Mouse (Mus musculus): Measurements from ENCODE around the gene Neu2. TPM values are rescaled to one million over a fixed set of nuclear protein-coding genes. Genes with fewer than 3 reads are reported as not detected.

Neu2 gene
- polyA plus RNA-seq (2017; shearing (Covaris generic)) = not detected

DNA sequence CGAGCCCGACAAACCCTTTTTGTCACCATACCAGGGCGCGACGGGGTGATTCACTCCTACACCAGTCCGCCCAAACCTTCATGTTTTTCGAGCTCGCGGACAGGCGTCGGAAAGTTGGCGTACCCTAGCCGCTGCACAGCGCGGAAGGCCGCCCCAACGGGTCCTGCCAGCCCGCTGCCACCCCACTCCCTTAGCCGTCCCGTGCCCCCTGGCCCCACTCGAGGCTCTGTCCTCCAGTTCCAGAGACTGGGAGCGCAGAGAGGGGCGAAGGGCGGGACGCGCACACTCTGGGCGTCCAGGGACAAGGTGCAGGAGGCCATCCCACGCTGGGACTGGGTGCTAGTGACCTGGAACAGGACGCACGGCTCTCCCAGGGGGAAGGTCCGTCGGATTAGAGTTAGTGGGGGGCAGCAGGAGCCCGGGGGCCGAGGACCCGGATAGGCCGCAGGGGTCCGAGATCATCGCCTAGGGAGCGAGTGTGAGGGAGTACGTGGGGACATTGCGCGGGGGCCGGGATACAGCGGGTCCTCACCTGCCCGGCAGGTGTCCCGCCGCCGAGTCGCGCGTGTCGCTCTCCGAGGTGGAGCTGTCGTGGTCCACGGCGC, at the start of gene Neu2:
Gene Neu2 (plus strand): TSS at position 329 of the 605 bp plus-strand sequence.

DNA sequence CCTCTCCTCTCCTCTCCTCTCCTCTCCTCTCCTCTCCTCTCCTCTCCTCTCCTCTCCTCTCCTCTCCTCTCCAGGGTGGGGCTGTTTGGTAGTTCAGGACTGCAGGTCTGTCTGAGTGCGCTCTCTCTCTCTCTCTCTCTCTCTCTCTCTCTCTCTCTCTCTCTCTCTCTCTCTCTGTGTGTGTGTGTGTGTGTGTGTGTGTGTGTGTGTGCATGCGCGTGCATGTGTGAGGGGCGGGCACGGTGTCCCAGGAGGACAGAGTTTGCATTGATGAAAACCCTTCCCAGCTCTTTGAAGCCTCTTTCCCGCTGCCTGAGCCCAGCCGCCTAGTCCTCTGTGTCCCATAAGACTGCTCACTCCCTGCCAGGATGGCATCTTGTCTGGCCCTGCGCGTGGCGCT, 39.7 kb upstream of the Neu2 start, which contains the start of gene Snorc:
Gene Snorc (plus strand): TSS at position 301 of the 400 bp plus-strand sequence.

DNA sequence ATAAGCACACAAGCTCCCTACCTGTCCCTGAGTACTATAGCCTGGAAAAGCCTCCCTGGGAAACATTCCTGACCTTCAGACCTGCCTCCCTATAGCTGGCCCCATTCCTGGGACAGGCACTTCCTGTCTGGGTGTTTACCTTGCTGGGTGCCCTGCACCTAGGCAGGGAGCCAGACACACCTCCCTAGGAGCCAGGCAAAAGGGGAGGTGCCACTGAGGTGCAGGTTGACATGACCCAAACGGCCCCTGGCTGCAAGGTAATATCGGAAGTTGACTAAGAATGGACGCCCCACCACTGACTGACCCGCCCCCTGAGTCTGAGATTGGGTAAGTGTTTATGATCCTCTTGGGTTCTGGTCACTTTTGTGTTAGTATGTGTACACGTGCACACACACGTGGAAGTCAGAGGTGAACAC, 64.1 kb downstream of the Neu2 start, which contains the start of gene Ngef:
Gene Ngef (minus strand): TSS at position 71 of the 416 bp plus-strand sequence.

DNA sequence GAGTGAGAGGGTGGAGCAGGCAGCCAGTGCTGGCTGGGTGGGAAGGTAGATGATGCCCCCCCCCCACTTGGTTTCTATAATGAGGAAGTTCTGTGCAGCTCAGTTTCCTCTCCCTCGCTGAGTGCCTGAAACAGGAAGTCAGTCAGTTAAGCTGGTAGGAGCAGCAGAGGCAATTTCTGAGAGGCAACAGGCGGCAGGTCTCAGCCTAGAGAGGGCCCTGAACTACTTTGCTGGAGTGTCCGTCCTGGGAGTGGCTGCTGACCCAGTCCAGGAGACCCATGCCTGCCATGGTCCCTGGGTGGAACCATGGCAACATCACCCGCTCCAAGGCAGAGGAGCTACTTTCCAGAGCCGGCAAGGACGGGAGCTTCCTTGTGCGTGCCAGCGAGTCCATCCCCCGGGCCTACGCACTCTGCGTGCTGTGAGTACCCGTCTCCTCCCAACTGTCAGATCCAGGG, 110.6 kb downstream of the Neu2 start, which contains the start of gene Inpp5d:
Gene Inpp5d (plus strand): TSS at position 102 of the 458 bp plus-strand sequence.

Other genes with a start within 250 kb of the Neu2 start
- 0.10 TPM for gene Efhd1, start 245.5 kb upstream of the Neu2 start, polyA plus RNA-seq (2017; shearing (Covaris generic))
- gene Gigyf2, start 182.9 kb upstream of the Neu2 start, polyA plus RNA-seq (2017; shearing (Covaris generic)) = 66.9 TPM
- gene Kcnj13, start 115.2 kb upstream of the Neu2 start, polyA plus RNA-seq (2017; shearing (Covaris generic)) = 0.32 TPM
- not detected for gene Snorc, start 39.6 kb upstream of the Neu2 start, polyA plus RNA-seq (2017; shearing (Covaris generic))
- not detected for gene Ngef, start 64.0 kb downstream of the Neu2 start, polyA plus RNA-seq (2017; shearing (Covaris generic))
- 175 TPM for gene Inpp5d, start 110.4 kb downstream of the Neu2 start, polyA plus RNA-seq (2017; shearing (Covaris generic))
- gene Atg16l1, start 246.0 kb downstream of the Neu2 start, polyA plus RNA-seq (2017; shearing (Covaris generic)) = 59.8 TPM